Mouse (Mus musculus): ENCODE data around the gene Pih1d1. TPM values are rescaled to one million over a fixed set of nuclear protein-coding genes. Genes with fewer than 3 reads are reported as not detected.
"Not testable (repeated sequence)": the region's sequence is repeated elsewhere in the genome, so short reads cannot be mapped to it uniquely, and the experiment has no call there.

The Pih1d1 gene
- polyA plus RNA-seq, 1 experiment from 2014 or later: 87.1 TPM

- Histone ChIP-seq H3K4me2 (no peak overlapping the region), H3K36me3 (replicated peaks) (no peaks in the 10 kb centered on the region), H3K9ac (no peak overlapping the region), H3K27ac (no peak overlapping the region), H3K4me1 (no peaks in the 10 kb centered on the region), H3K27me3 (replicated peaks) (no peaks in the 10 kb centered on the region), H3K9me3 (no peaks in the 10 kb centered on the region), H3K4me3 (no peak overlapping the region)
- ATAC-seq (replicated peaks): no peak
- WGBS: 91% methylated on average over 5 of the region's 5 CpGs
These were observed 12.2 kb upstream of the Pih1d1 start for GRCm38 (mm10) chr7:45141914-45142313.

GRCm38 (mm10) chr7:45144368-45145174 lies 9.5 kb upstream of the Pih1d1 start:
- no peak overlapping the region for H3K9ac ChIP-seq

GRCm38 (mm10) chr7:45145460-45145859 lies 8.6 kb upstream of the Pih1d1 start:
- WGBS: 92% methylated on average over 8 of the region's 8 CpGs
- Histone ChIP-seq H3K9me3 (no peaks in the 10 kb centered on the region), H3K4me3 (no peak overlapping the region), H3K27ac (no peak overlapping the region), H3K4me2 (no peak overlapping the region), H3K4me1 (no peaks in the 10 kb centered on the region), H3K9ac (no peak overlapping the region), H3K27me3 (replicated peaks) (no peaks in the 10 kb centered on the region), H3K36me3 (replicated peaks) (no peaks in the 10 kb centered on the region)
- ATAC-seq (replicated peaks): no peak

More at GRCm38 (mm10) chr7:45144368-45145174, 9.5 kb upstream of the Pih1d1 start:
- no peak overlapping the region for H3K27ac ChIP-seq
- no peak overlapping the region for H3K4me2 ChIP-seq
- H3K4me3 ChIP-seq: no peak overlapping the region
- no peak for ATAC-seq (replicated peaks)
- H3K36me3 ChIP-seq (replicated peaks): no peaks in the 10 kb centered on the region
- 88% methylated on average over 13 of the region's 13 CpGs for WGBS
- H3K27me3 ChIP-seq (replicated peaks): no peaks in the 10 kb centered on the region
- H3K9me3 ChIP-seq: no peaks in the 10 kb centered on the region
- H3K4me1 ChIP-seq: no peaks in the 10 kb centered on the region

DNA sequence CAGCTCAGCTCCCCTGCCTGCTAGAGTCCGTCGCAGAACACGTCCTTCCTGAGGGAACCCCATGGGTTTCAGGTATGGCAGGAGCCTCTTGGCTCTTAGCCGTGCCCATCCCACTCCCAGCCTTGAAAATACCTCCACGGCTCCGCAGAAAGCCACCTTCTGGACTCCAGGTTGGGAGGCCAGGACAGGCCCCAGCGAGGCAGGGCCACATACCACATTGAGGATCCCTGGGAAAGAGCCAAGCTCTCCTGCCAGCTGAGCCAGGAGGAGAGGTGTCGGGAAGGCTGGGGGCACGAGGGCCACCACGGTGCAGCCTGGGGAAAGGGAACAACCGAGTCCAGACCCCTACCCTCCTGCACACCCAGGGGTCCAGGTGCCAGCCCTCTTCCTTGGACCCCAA lies 6.8 kb upstream of the Pih1d1 start:
- WGBS: 95% methylated on average over 11 of the region's 11 CpGs
- H3K4me3 ChIP-seq: no peak overlapping the region
- H3K9ac ChIP-seq: no peak overlapping the region

DNA sequence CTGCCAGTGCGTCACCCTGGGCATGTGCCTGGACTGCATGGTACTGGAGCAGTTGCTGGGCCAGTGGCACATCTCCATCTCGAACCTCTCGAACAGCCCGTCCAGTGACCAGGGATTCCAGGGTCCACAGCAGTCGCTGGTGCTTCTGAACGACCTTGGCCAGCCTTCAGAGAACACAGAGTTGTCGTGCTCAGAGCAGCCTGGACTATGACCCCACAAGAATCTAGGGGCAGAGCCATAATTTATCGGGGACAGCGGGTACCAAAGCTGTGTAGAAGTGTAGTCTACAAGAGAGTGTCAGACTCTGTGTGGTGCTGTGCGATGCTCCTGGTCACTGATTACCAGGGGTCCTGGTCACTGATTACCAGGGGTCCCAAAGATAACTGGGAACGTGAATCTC lies 6.2 kb upstream of the Pih1d1 start:
- Histone ChIP-seq H3K4me1 (no peaks in the 10 kb centered on the region), H3K9ac (no peak overlapping the region), H3K36me3 (replicated peaks) (no peaks in the 10 kb centered on the region), H3K27ac (no peak overlapping the region), H3K9me3 (no peaks in the 10 kb centered on the region), H3K4me2 (no peak overlapping the region), H3K27me3 (replicated peaks) (no peaks in the 10 kb centered on the region), H3K4me3 (no peak overlapping the region)
- no peak for ATAC-seq (replicated peaks)
- WGBS: 92% methylated on average over 11 of the region's 11 CpGs

More for the DNA sequence above, 6.8 kb upstream of the Pih1d1 start:
- no peak for ATAC-seq (replicated peaks)
- H3K36me3 ChIP-seq (replicated peaks): no peaks in the 10 kb centered on the region
- H3K4me1 ChIP-seq: no peaks in the 10 kb centered on the region
- H3K9me3 ChIP-seq: no peaks in the 10 kb centered on the region
- no peak overlapping the region for H3K4me2 ChIP-seq
- H3K27me3 ChIP-seq (replicated peaks): no peaks in the 10 kb centered on the region
- H3K27ac ChIP-seq: no peak overlapping the region

DNA sequence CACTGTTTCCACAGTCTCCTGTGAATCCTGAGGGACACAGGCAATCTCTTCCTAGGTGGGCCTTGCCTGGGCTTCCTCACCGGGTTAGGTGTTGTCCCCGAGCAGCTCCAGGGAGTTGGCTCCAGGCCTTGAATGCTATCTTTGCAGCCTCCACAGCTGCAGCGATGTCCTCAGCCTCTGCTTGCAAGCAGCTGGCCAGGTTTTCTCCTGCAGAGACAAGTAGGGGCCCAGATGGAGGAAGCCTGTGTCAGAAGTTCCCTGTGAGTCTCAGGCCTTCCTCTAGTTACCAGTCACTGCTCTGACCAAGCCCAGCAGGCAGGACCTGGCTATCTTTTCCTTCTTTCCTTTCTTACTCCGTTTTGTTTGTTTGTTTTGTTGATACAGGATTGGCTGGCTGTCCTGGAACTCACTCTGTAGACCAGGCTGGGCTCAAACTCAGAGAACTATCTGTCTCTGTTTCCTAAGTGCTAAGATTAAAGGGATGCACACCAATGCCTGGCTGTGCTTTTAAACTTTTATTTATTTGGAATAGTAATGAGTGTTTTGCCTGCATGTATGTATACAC lies 5.5 kb upstream of the Pih1d1 start:
- 61% methylated on average over 4 of the region's 4 CpGs for WGBS
- no peak overlapping the region for H3K4me3 ChIP-seq
- no peak overlapping the region for H3K4me2 ChIP-seq
- no peaks in the 10 kb centered on the region for H3K9me3 ChIP-seq
- no peaks in the 10 kb centered on the region for H3K36me3 ChIP-seq (replicated peaks)
- no peak overlapping the region for H3K27ac ChIP-seq
- H3K4me1 ChIP-seq: peaks cover 5% of the 10 kb centered on the region
- H3K27me3 ChIP-seq (replicated peaks): no peaks in the 10 kb centered on the region
- H3K9ac ChIP-seq: no peak overlapping the region
- no peak for ATAC-seq (replicated peaks)

- Histone ChIP-seq H3K9ac (no peak overlapping the region), H3K36me3 (replicated peaks) (no peaks in the 10 kb centered on the region)
- 24% methylated on average over 6 of the region's 6 CpGs for WGBS
These were observed 4.6 kb upstream of the Pih1d1 start for GRCm38 (mm10) chr7:45149545-45149944.

DNA sequence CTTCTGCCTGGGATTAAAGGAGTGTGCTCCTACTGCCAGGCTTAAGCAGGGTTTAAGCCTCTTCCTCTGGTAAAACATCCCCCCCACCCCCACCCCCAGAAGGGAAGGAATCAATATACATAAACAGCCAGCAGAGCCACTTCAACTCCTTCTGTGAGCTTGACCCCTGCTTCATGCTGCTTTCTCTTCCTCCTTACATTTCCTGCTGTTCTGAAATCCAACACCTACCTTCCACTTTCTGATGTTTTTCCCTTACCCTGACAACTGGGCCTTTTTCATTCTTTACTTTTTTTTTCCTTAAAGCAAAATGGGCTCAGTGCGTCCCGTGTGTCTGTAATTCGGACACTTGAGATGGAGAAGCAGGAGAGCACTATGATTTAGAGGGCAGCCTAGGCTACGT lies 3.8 kb upstream of the Pih1d1 start:
- H3K9me3 ChIP-seq: no peaks in the 10 kb centered on the region
- no peak overlapping the region for H3K27ac ChIP-seq

More at GRCm38 (mm10) chr7:45149545-45149944, 4.6 kb upstream of the Pih1d1 start:
- H3K4me3 ChIP-seq: no peak overlapping the region
- H3K9me3 ChIP-seq: no peaks in the 10 kb centered on the region
- peaks cover 6% of the 10 kb centered on the region for H3K4me1 ChIP-seq
- no peak for ATAC-seq (replicated peaks)
- H3K4me2 ChIP-seq: no peak overlapping the region
- no peak overlapping the region for H3K27ac ChIP-seq
- H3K27me3 ChIP-seq (replicated peaks): no peaks in the 10 kb centered on the region

GRCm38 (mm10) chr7:45151303-45151702 lies 2.8 kb upstream of the Pih1d1 start:
- no peak overlapping the region for H3K4me3 ChIP-seq
- peaks cover 18% of the 10 kb centered on the region for H3K4me1 ChIP-seq
- no peak overlapping the region for H3K9ac ChIP-seq
- no peaks in the 10 kb centered on the region for H3K9me3 ChIP-seq
- H3K36me3 ChIP-seq (replicated peaks): no peaks in the 10 kb centered on the region
- H3K27ac ChIP-seq: no peak overlapping the region
- no peak for ATAC-seq (replicated peaks)
- WGBS: 62% methylated on average over 11 of the region's 11 CpGs
- H3K27me3 ChIP-seq (replicated peaks): no peaks in the 10 kb centered on the region
- H3K4me2 ChIP-seq: no peak overlapping the region

More for the DNA sequence above, 3.8 kb upstream of the Pih1d1 start:
- H3K9ac ChIP-seq: no peak overlapping the region
- 65% methylated on average over 4 of the region's 4 CpGs for WGBS
- H3K4me2 ChIP-seq: no peak overlapping the region
- peaks cover 12% of the 10 kb centered on the region for H3K4me1 ChIP-seq
- ATAC-seq (replicated peaks): no peak
- no peak overlapping the region for H3K4me3 ChIP-seq
- no peaks in the 10 kb centered on the region for H3K36me3 ChIP-seq (replicated peaks)
- no peaks in the 10 kb centered on the region for H3K27me3 ChIP-seq (replicated peaks)

DNA sequence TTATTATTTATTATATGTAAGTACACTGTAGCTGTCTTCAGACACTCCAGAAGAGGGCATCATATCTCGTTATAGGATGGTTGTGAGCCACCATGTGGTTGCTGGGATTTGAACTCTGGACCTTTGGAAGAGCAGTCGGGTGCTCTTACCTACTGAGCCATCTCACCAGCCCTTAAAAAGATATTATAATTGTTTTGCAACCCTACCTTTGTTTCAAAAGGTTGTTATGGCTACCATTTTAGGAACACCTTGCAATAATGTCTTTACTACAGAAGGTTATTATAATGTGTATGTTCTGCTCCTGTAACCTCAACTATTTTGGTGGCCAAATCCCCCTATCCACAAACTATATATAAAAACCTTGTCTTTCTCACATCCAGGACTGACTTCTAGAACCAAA lies 1.1 kb upstream of the Pih1d1 start:
- not testable (repeated sequence) for H3K36me3 ChIP-seq (replicated peaks); H3K27me3 ChIP-seq (replicated peaks); H3K27ac ChIP-seq; H3K4me3 ChIP-seq; H3K9me3 ChIP-seq; ATAC-seq (replicated peaks)
- Histone ChIP-seq H3K4me1 (peaks cover 18% of the 10 kb centered on the region), H3K4me2 (0 out of 2 replicates have a peak overlapping the region, but pooled peaks have one; percentile 69), H3K9ac (peak overlapping the region; percentile 71; the same call in 1 of the 2 replicates)
- 94% methylated on average over 2 of the region's 2 CpGs for WGBS

DNA sequence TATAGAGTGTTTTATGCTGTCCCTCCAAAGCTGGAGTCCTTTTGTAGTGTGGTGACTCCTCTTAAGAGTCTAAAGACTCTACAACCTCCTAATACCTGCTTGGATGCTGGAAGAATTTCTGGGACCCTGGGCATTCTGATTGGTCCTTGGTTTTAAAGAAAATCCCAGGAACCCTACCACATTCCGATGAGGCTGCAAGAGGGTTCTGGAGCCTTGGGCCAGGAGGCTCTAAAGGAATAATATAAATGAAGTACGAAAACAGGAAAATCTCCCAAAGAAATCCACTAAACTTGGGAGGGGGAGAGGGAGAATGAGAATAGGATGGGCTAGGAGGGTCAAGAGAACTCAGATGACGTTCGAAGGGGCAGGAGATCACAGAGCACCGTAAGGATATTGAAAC lies 517 bp upstream of the Pih1d1 start:
- no peaks in the 10 kb centered on the region for H3K36me3 ChIP-seq (replicated peaks)
- H3K27me3 ChIP-seq (replicated peaks): no peaks in the 10 kb centered on the region
- peak overlapping the region; percentile 69 for H3K4me2 ChIP-seq
- H3K27ac ChIP-seq: peak overlapping the region; percentile 96
- H3K9me3 ChIP-seq: no peaks in the 10 kb centered on the region
- peaks cover 18% of the 10 kb centered on the region for H3K4me1 ChIP-seq
- H3K4me3 ChIP-seq: peak overlapping the region; percentile 66
- WGBS: 3% methylated on average over 5 of the region's 5 CpGs
- peak overlapping the region; percentile 71 for H3K9ac ChIP-seq
- ATAC-seq (replicated peaks): no peak

DNA sequence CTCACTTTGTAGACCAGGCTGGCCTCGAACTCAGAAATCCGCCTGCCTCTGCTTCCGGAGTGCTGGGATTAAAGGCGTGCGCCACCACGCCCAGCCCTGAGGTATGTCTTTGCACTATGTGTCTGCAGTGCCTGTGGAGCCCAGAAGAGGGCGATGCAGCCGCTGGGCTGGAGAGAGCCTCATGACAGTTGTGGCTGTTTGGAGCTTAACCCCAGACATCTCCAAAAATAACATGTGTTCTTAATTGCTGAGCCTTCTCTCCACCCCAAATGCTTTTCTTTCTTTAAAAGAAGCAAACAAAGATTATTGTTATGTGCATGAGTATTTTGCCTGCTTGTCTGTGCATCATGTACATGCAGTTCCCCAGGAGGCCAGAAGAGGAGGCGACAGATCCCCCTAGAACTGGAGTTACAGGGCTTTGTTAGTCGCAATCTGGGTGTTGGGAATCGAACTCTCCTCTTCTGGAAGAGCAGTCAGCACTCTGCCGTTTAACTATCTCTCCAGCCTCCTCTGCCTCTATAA lies 951 bp downstream of the Pih1d1 start:
- 75% methylated on average over 12 of the region's 12 CpGs for WGBS
- H3K4me3 ChIP-seq: peak overlapping the region; percentile 66
- peak overlapping the region; percentile 96 for H3K27ac ChIP-seq
- peak overlapping the region; percentile 69 for H3K4me2 ChIP-seq
- peaks cover 7% of the 10 kb centered on the region; the same call in 1 of the 2 replicates for H3K36me3 ChIP-seq (replicated peaks)
- H3K9ac ChIP-seq: no peak overlapping the region
- ATAC-seq (replicated peaks): peak; percentile 5; the same call in 1 of the 2 replicates
- peaks cover 18% of the 10 kb centered on the region for H3K4me1 ChIP-seq
- no peaks in the 10 kb centered on the region for H3K9me3 ChIP-seq
- no peaks in the 10 kb centered on the region for H3K27me3 ChIP-seq (replicated peaks)
